Mouse (Mus musculus) heart, postnatal 14 days (tissue): Measurements from ENCODE around the gene Ric8b. TPM values are rescaled to one million over a fixed set of nuclear protein-coding genes. Genes with fewer than 3 reads are reported as not detected.

Experiments
- DNase-seq, 2 experiments: peaks; one replicate each; pipeline ENCODE4 v3.0.0; 2021 to 2022
- intact Hi-C: fragments of 180-260 bp; cut with DNase I; formaldehyde crosslinking; loops from one replicate; pipeline ENCODE4 v1.15.1; 2025
- total RNA-seq, 2 experiments: library from RNA; stranded (reverse); gene quantifications; 2 replicates each; pipeline ENCODE4 v1.2.3; 2021

Gene Ric8b
- total RNA-seq, 2 experiments from 2014 or later, result 25.4 to 26.4 TPM

- no peak for DNase-seq
- intact Hi-C loops, result no loop called here
Observed at GRCm38 (mm10) chr10:84954236-84954635, 36.8 kb downstream of the Ric8b start.

DNA sequence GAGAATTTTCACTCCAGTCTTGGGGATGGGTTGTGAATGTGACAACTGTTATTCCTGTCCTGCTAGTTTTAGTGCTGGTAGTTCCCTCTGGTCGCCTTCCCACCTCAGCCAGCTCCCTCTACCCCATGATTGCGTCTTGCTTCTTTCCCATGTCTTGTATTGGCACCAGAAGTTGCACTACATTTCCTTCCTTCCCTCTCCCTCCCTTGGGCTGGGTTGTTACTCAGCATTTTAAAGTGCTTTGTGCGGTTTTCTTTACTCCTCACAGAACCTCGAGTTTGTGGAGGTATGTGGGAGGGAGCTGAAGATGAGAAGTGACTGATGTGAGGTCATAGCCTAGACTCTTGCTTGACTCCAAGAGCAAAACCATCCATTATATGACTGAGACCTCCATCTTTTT is 38.8 kb downstream of the Ric8b start:
- intact Hi-C loops, result no loop called here
- no peak for DNase-seq

DNA sequence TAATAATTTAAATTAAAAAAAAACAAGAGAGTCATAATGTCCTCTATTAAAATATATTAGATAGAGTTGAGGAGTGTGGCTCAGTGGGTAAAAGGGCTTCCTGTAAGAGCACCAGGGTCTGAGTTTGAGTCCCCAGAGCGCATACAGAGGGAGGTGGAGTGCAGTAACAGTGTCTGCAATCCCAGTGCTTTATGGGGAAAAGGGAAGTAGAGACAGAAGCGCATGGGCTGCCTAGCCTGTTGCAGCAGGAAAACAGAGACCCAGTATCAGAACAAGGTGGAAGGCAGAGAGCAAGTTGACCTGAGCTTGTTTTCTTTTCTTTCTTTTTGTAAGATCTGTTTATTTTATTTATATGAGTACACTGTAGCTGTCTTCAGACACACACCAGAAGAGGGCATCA is 41.2 kb downstream of the Ric8b start:
- no peak for DNase-seq
- intact Hi-C loops, result no loop called here

- intact Hi-C loops, result loop anchor here (5.0 kb wide), 1 partner anchor 33 kb away; no protein-coding TSS in a partner anchor
- no peak for DNase-seq
Observed at GRCm38 (mm10) chr10:84960380-84960930, 43.0 kb downstream of the Ric8b start.

GRCm38 (mm10) chr10:84963126-84963525 is 45.7 kb downstream of the Ric8b start:
- intact Hi-C loops, result loop anchor here (5.0 kb wide), 1 partner anchor 36 kb away; no protein-coding TSS in a partner anchor
- DNase-seq, result no peak

DNA sequence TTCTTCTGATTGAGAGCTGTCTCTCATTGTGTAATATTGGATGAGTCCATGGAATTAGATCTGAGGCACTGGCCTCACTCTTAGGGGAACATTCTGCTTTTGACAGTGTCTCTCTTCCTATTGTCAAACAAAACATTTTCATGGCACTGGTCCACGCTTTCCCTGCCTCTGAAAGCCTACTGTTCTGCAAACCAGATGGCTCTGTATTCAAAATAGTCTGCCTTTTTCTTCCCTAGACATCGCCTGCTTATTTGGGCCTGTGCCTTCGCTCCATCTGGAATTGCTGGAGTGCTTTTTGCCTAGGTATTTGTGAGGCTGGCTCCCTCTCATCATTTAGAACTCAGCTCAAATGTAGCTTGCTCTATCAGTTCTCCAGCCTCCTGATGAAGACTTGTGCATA is 46.3 kb downstream of the Ric8b start:
- intact Hi-C loops, result loop anchor here (5.0 kb wide), 1 partner anchor 36 kb away; no protein-coding TSS in a partner anchor
- no peak for DNase-seq

GRCm38 (mm10) chr10:84966542-84966941 is 49.1 kb downstream of the Ric8b start:
- no peak for DNase-seq
- intact Hi-C loops, result loop anchor here (5.0 kb wide), 1 partner anchor 49 kb away; the partner anchor contains the start of gene Ric8b

GRCm38 (mm10) chr10:84967645-84968044 is 50.2 kb downstream of the Ric8b start:
- DNase-seq, result peak; percentile 13 to 37
- intact Hi-C loops, result loop anchor here (5.0 kb wide), 1 partner anchor 50 kb away; the partner anchor contains the start of gene Ric8b

- DNase-seq, result peak in 1 of 2 experiments; percentile 18
Observed at GRCm38 (mm10) chr10:84968852-84969704, 51.7 kb downstream of the Ric8b start.

GRCm38 (mm10) chr10:84975264-84975663 is 57.8 kb downstream of the Ric8b start:
- DNase-seq, result no peak
- intact Hi-C loops, result no loop called here

More at GRCm38 (mm10) chr10:84968852-84969704, 51.7 kb downstream of the Ric8b start:
- intact Hi-C loops, result loop anchor here (5.0 kb wide), 1 partner anchor 52 kb away; the partner anchor contains the start of gene Ric8b

GRCm38 (mm10) chr10:84976588-84977351 is 59.4 kb downstream of the Ric8b start:
- intact Hi-C loops, result no loop called here
- DNase-seq, result no peak

GRCm38 (mm10) chr10:84980291-84980690 is 62.9 kb downstream of the Ric8b start:
- DNase-seq, result no peak
- intact Hi-C loops, result no loop called here

DNA sequence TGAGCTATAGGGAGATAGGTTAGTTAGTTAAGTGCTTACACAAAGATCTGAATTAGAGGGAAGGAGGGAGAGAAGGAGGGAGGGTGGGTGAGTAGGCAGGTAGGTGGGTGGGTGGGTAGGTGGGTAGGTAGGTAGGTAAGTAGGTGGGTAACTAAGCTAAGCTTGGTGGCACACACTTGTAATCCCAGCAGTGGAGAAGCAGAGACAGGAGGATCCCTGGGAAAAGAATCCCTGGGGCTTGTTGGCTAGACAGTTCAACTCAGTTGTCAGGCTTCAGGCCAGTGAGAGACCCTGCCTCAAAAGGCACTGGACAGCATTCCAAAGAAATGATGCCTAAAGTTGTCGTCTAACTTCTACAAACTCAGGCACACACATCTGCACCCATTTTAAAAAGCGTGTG is 64.0 kb downstream of the Ric8b start:
- DNase-seq, result no peak
- intact Hi-C loops, result no loop called here

GRCm38 (mm10) chr10:84982675-84983074 is 65.3 kb downstream of the Ric8b start:
- intact Hi-C loops, result no loop called here
- DNase-seq, result no peak

- intact Hi-C loops, result loop anchor here (5.0 kb wide), 3 partner anchors 149 to 344 kb away; no protein-coding TSS in a partner anchor
- DNase-seq, result peak; percentile 55 to 66
Observed at GRCm38 (mm10) chr10:84985956-84986355, 68.5 kb downstream of the Ric8b start.

DNA sequence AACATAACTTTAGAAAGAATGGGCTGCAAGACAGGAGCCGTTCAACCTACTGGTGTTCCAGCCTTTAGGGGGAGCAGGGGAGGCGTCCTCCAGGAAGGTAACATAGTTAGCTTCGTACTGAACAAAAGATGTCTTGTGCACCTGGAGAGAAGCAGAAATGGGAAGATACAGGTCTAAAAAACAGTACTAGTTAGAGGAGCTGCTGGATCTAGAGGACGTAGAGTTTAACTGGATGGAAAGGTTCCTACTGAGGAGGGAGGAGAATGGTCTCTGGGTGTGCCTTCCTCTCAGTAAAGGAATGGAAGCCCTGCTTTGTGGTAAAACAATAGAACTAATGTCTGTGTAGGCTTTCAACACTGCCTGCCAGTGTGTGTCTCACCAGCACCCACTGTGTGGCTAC is 70.2 kb downstream of the Ric8b start:
- no peak for DNase-seq
- intact Hi-C loops, result loop anchor here (5.0 kb wide), 3 partner anchors 150 to 345 kb away; no protein-coding TSS in a partner anchor

- intact Hi-C loops, result loop anchor here (5.0 kb wide), 3 partner anchors 151 to 346 kb away; no protein-coding TSS in a partner anchor
- no peak for DNase-seq
Observed at GRCm38 (mm10) chr10:84988650-84989049, 71.2 kb downstream of the Ric8b start.

- no peak for DNase-seq
- intact Hi-C loops, result no loop called here
Observed at GRCm38 (mm10) chr10:84994346-84994745, 76.9 kb downstream of the Ric8b start.

DNA sequence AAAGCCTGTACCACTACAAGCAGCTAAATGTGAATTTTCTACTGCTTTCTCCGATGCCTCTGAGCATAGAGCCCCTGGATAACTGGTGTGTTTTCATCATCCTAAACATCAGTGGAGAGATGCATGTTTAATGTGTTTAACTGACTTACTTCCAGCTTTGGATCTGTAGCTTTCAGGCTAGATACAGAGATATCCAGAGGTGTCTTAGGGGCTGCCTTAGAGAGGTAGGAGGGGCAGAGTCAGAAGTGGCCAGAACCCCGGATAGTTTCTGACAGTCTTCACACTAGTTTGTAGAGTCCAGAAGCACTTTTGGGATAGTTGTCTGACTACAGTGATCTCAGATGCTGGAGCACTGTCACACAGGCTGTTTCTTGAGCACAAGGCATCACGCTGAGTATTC is 77.6 kb downstream of the Ric8b start:
- intact Hi-C loops, result no loop called here
- no peak for DNase-seq

DNA sequence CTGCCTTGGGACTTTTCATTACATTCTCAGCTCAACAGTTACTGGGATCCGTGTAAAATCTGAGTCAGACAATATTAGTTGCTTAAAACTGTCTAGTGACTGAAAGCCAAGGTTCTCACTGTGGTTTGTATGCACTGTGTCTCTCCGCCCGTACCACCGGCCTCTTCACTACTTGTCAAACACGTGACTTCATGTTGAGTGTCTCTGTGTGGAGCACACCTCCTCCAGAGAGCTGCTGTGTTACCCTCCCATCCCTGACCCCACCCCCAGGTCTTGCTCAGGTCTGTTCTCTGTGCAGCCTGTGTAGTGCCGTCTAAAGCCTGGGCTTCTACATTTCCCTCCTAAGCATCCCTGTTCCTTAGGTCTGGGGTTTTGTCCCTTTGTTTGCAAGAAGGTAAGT is 79.0 kb downstream of the Ric8b start:
- intact Hi-C loops, result no loop called here
- DNase-seq, result no peak
